Mouse (Mus musculus) E14TG2a.4 (cell line): Measurements from ENCODE around the gene Raver2.
"Not testable (repeated sequence)": the region's sequence is repeated elsewhere in the genome, so short reads cannot be mapped to it uniquely, and the experiment has no call there.

Source experiments
- H3K27me3 ChIP-seq: 2 replicates; pipeline ENCODE4 v1.6.1; 2014; ENCODE audit warnings: low read length, control low read depth; ENCODE audit not compliant: insufficient read depth
- H3K36me3 ChIP-seq: 2 replicates; pipeline ENCODE4 v1.6.1; 2014; ENCODE audit warnings: low read length, control low read depth; ENCODE audit not compliant: insufficient read depth
- H3K4me1 ChIP-seq: replicated peaks from 2 replicates; pipeline ENCODE4 v1.6.1; 2014; ENCODE audit warnings: low read depth, low read length, control low read depth
- H3K4me3 ChIP-seq: replicated peaks from 2 replicates; pipeline ENCODE4 v1.5.1; 2014; ENCODE audit warnings: mild to moderate bottlenecking, low read length
- H3K9me3 ChIP-seq: 2 replicates; pipeline ENCODE4 v1.6.1; 2014; ENCODE audit warnings: low read length, control low read depth
- CTCF ChIP-seq: conservative IDR thresholded peaks from 2 replicates; pipeline ENCODE4 v1.5.1; 2014; ENCODE audit warnings: low read length
- NANOG ChIP-seq: IDR thresholded peaks from 2 replicates; pipeline ENCODE4 v1.6.1; 2014; ENCODE audit warnings: borderline replicate concordance, low read length, mixed read lengths
- POU5F1 ChIP-seq: IDR thresholded peaks from 2 replicates; pipeline ENCODE4 v1.6.1; 2014; ENCODE audit warnings: low read length, borderline replicate concordance

The Raver2 gene

GRCm38 (mm10) chr4:101084863-101085262, 16.1 kb downstream of the Raver2 start:
- Histone ChIP-seq H3K4me3 (no peak overlapping the region), H3K27me3 (no peaks in the 10 kb centered on the region), H3K36me3 (no peaks in the 10 kb centered on the region), H3K9me3 (no peaks in the 10 kb centered on the region), H3K4me1 (peaks cover 8% of the 10 kb centered on the region)
- TF ChIP-seq CTCF, result no peak

DNA sequence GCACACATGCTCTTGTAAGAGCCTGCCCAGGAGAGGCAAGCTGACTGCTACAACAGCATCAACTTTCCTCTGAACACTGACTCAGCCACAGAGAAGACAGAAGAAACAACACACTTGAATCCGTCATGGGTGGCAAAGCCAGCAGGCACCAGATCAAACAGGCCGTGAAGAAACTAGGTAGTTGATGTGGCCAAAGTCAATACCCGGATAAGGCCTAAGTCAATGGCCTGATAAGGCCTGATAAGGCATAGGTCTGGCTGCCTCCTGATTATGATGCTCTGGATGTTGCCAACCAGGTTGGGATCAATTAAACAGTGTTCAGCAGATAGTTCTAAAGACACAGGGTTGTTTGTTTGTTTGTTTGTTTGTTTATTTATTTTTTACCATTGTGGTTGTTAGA, 17.3 kb downstream of the Raver2 start:
- no peaks in the 10 kb centered on the region for H3K36me3 ChIP-seq
- H3K27me3 ChIP-seq, result no peaks in the 10 kb centered on the region
- TF ChIP-seq NANOG (no peak), CTCF (no peak)
- no peak overlapping the region for H3K4me3 ChIP-seq
- peaks cover 8% of the 10 kb centered on the region for H3K4me1 ChIP-seq
- H3K9me3 ChIP-seq, result no peaks in the 10 kb centered on the region

GRCm38 (mm10) chr4:101087721-101088120, 18.9 kb downstream of the Raver2 start:
- no peak for TF ChIP-seq POU5F1
- TF ChIP-seq CTCF, result no peak
- no peak for TF ChIP-seq NANOG

GRCm38 (mm10) chr4:101090630-101091029, 21.8 kb downstream of the Raver2 start:
- not testable (repeated sequence) for H3K9me3 ChIP-seq, H3K4me3 ChIP-seq, H3K27me3 ChIP-seq, H3K4me1 ChIP-seq, H3K36me3 ChIP-seq

More at GRCm38 (mm10) chr4:101087721-101088120, 18.9 kb downstream of the Raver2 start:
- Histone ChIP-seq H3K4me1 (peaks cover 1% of the 10 kb centered on the region), H3K27me3 (no peaks in the 10 kb centered on the region), H3K4me3 (no peak overlapping the region), H3K36me3 (no peaks in the 10 kb centered on the region), H3K9me3 (no peaks in the 10 kb centered on the region)

GRCm38 (mm10) chr4:101093292-101093691, 24.5 kb downstream of the Raver2 start:
- Histone ChIP-seq H3K4me1 (peaks cover 2% of the 10 kb centered on the region; the same call in 1 of the 2 replicates), H3K4me3 (no peak overlapping the region), H3K36me3 (no peaks in the 10 kb centered on the region), H3K9me3 (no peaks in the 10 kb centered on the region), H3K27me3 (no peaks in the 10 kb centered on the region)
- TF ChIP-seq CTCF (no peak), POU5F1 (no peak), NANOG (no peak)

DNA sequence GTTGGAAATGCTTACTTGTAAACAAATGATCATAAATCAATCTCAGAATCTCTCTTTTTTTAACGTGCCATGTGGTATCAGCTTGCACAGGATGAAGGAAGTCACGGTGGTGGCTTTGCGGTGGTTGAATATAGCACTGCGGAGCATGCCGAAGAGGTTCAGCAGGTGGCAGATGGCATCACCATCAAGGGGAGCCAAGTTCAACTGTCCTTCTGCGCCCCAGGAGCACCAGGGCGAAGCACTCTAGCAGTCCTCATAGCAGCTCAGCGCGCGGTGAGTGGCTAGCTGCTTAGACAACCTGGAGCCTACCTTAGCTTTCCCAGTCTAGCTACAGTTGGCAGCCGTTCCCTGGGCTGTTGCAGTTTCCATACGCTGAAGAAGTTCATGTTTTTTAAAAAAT, 38.3 kb downstream of the Raver2 start:
- Histone ChIP-seq H3K4me1 (peaks cover 5% of the 10 kb centered on the region), H3K27me3 (no peaks in the 10 kb centered on the region), H3K4me3 (no peak overlapping the region), H3K36me3 (peaks cover 25% of the 10 kb centered on the region), H3K9me3 (peaks cover 25% of the 10 kb centered on the region)
- no peak for TF ChIP-seq NANOG
- TF ChIP-seq POU5F1, result no peak
- TF ChIP-seq CTCF, result no peak

- no peaks in the 10 kb centered on the region for H3K27me3 ChIP-seq
These were observed 52.2 kb downstream of the Raver2 start for GRCm38 (mm10) chr4:101121002-101121401.

DNA sequence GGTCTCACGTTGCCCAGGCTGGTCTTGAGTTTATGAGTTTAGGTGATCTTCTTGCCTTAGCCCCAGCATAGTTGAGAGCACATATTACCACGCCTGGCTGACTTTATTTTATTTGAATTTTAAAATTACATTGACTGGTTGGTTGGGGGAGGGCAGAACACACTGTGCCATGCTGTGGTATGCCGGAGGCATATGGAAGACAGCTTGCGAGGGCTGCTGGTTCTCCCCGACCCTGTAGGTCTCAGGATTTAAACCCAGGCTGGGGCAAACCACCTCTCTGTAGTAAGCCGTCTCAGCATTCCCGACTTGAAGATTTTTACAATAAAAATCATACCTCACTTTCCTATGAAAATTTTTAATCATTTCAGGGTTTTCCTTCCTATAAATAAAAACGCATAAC, 66.2 kb downstream of the Raver2 start:
- TF ChIP-seq NANOG, result no peak
- TF ChIP-seq POU5F1, result no peak
- TF ChIP-seq CTCF, result no peak
- no peaks in the 10 kb centered on the region for H3K27me3 ChIP-seq
- no peaks in the 10 kb centered on the region for H3K36me3 ChIP-seq
- no peak overlapping the region for H3K4me3 ChIP-seq
- H3K9me3 ChIP-seq, result no peaks in the 10 kb centered on the region
- peaks cover 3% of the 10 kb centered on the region; the same call in 1 of the 2 replicates for H3K4me1 ChIP-seq

More at GRCm38 (mm10) chr4:101121002-101121401, 52.2 kb downstream of the Raver2 start:
- no peak for TF ChIP-seq POU5F1
- TF ChIP-seq CTCF, result no peak
- TF ChIP-seq NANOG, result no peak
- Histone ChIP-seq H3K4me3 (no peak overlapping the region), H3K9me3 (no peaks in the 10 kb centered on the region), H3K4me1 (no peaks in the 10 kb centered on the region), H3K36me3 (peaks cover 16% of the 10 kb centered on the region)

DNA sequence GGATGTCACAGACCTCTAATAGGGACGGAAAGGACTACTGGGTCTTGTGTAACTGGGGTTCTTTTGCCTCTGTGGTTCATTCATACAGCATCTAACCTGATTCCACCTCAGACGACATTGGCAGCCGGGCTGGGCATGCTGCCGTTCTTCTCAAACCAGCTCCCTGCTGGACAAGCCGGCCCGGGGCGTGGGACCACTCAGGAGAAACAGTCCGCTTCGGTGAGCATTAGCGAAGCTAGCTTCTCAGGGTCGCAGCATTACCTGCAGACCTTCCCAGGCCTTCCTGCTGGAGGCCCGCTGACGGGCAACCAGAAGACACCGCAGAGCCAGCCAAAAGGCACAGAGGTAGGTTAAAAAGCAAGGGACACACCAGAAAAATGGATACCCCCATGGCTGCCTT, 67.1 kb downstream of the Raver2 start:
- Histone ChIP-seq H3K27me3 (no peaks in the 10 kb centered on the region), H3K4me1 (peaks cover 3% of the 10 kb centered on the region; the same call in 1 of the 2 replicates), H3K4me3 (no peak overlapping the region), H3K36me3 (no peaks in the 10 kb centered on the region), H3K9me3 (no peaks in the 10 kb centered on the region)
- no peak for TF ChIP-seq NANOG
- TF ChIP-seq CTCF, result no peak
- TF ChIP-seq POU5F1, result no peak

GRCm38 (mm10) chr4:101137975-101138374, 69.2 kb downstream of the Raver2 start:
- Histone ChIP-seq H3K4me3 (no peak overlapping the region), H3K27me3 (no peaks in the 10 kb centered on the region), H3K4me1 (0 out of 2 replicates have a peak, but pooled peaks cover 3% of the 10 kb centered on the region), H3K9me3 (no peaks in the 10 kb centered on the region), H3K36me3 (no peaks in the 10 kb centered on the region)
- TF ChIP-seq CTCF (no peak), POU5F1 (no peak), NANOG (no peak)
